Mouse (Mus musculus) lung, postnatal 0 days (tissue): ENCODE data around the gene Cfap54.

Source experiments
- CTCF ChIP-seq: IDR thresholded peaks from 2 replicates; pipeline ENCODE4 v1.5.1; 2016; ENCODE audit warnings: antibody characterized with exemption, mild to moderate bottlenecking
- EP300 ChIP-seq: IDR thresholded peaks from 2 replicates; pipeline ENCODE4 v1.6.1; 2016; ENCODE audit warnings: antibody characterized with exemption, mild to moderate bottlenecking, control low read depth

GRCm38 (mm10) chr10:92788410-92789096 is 292.9 kb downstream of the Cfap54 start:
- TF ChIP-seq CTCF (no peak), EP300 (no peak)
